ENCODE assay signal across 8 mouse cellular contexts in genomic region chr11:94160443-94161266, GRCm38 (mm10). TPM values are rescaled to one million over a fixed set of nuclear protein-coding genes. Genes with fewer than 3 reads are reported as not detected.
DNase-seq lines count a peak whose midpoint lies in the region; ATAC-seq lines count a peak whose summit lies in the region.

No protein-coding gene starts in this region.

- WGBS in embryonic facial prominence, embryonic 14.5 days: 11% methylated on average over 22 of the region's 23 CpGs
- 8% methylated on average over 23 of the region's 23 CpGs for WGBS in heart, embryonic 13.5 days
- 8% methylated on average over 23 of the region's 23 CpGs for WGBS in kidney, embryonic 16.5 days
- WGBS in limb, embryonic 15.5 days: 6% methylated on average over 23 of the region's 23 CpGs
- under 1% methylated on average over 22 of the region's 23 CpGs for WGBS in midbrain, embryonic 16.5 days
- 11% methylated on average over 23 of the region's 23 CpGs for WGBS in stomach, embryonic 16.5 days

- peak; percentile 21 to 27 for DNase-seq in B cell, adult 2 months
- peak; percentile 90 to 91 for DNase-seq in adrenal gland, postnatal 36 days
- peak; percentile 98 for DNase-seq in embryonic facial prominence, embryonic 14.5 days (ENCODE audit: low spot score)

- no peaks in the 10 kb centered on the region for H3K9me3 ChIP-seq in embryonic facial prominence, embryonic 14.5 days (ENCODE audit: control insufficient read depth, low read length)
- no peaks in the 10 kb centered on the region for H3K9me3 ChIP-seq in heart, embryonic 13.5 days
- no peaks in the 10 kb centered on the region for H3K9me3 ChIP-seq in kidney, embryonic 16.5 days (ENCODE audit: low read length)
- no peaks in the 10 kb centered on the region for H3K9me3 ChIP-seq in limb, embryonic 15.5 days
- no peaks in the 10 kb centered on the region for H3K9me3 ChIP-seq in midbrain, embryonic 16.5 days (replicated peaks; ENCODE audit: control insufficient read depth, low read length, poor library complexity, severe bottlenecking)
- H3K9me3 ChIP-seq in stomach, embryonic 16.5 days (replicated peaks; ENCODE audit: control insufficient read depth, low read length): no peaks in the 10 kb centered on the region

- H3K9ac ChIP-seq in embryonic facial prominence, embryonic 14.5 days (ENCODE audit: low read depth, low read length): peak overlapping the region; percentile 54
- peak overlapping the region; percentile 66 for H3K9ac ChIP-seq in heart, embryonic 13.5 days
- peak overlapping the region; percentile 39 for H3K9ac ChIP-seq in kidney, embryonic 16.5 days (replicated peaks; ENCODE audit: low read length)
- H3K9ac ChIP-seq in limb, embryonic 15.5 days: peak overlapping the region; percentile 21; the same call in 1 of the 2 replicates
- peak overlapping the region; percentile 61 for H3K9ac ChIP-seq in midbrain, embryonic 16.5 days (ENCODE audit: low read depth, low read length)
- H3K9ac ChIP-seq in stomach, embryonic 16.5 days (ENCODE audit: low read length): peak overlapping the region; percentile 65

- peaks cover 21% of the 10 kb centered on the region for H3K4me1 ChIP-seq in embryonic facial prominence, embryonic 14.5 days (ENCODE audit: control insufficient read depth, insufficient read depth, low read length)
- H3K4me1 ChIP-seq in heart, embryonic 13.5 days: peaks cover 37% of the 10 kb centered on the region
- peaks cover 35% of the 10 kb centered on the region for H3K4me1 ChIP-seq in kidney, embryonic 16.5 days (ENCODE audit: insufficient read depth, low read length)
- H3K4me1 ChIP-seq in limb, embryonic 15.5 days: peaks cover 39% of the 10 kb centered on the region
- H3K4me1 ChIP-seq in midbrain, embryonic 16.5 days (ENCODE audit: control insufficient read depth, insufficient read depth, low read length): peaks cover 32% of the 10 kb centered on the region
- H3K4me1 ChIP-seq in stomach, embryonic 16.5 days (ENCODE audit: control insufficient read depth, insufficient read depth, low read length): peaks cover 39% of the 10 kb centered on the region

- peak; percentile 96 for ATAC-seq in embryonic facial prominence, embryonic 14.5 days (ENCODE audit: low read depth)
- ATAC-seq in heart, embryonic 13.5 days (ENCODE audit: extremely low read depth, insufficient number of reproducible peaks, low FRiP score, low TSS enrichment): peak; percentile 75
- ATAC-seq in kidney, embryonic 16.5 days (ENCODE audit: low FRiP score, low TSS enrichment): peak; percentile 87
- ATAC-seq in limb, embryonic 15.5 days (ENCODE audit: insufficient number of reproducible peaks, low FRiP score, low TSS enrichment, low read depth): peak; percentile 88
- ATAC-seq in midbrain, embryonic 16.5 days: peak; percentile 97
- ATAC-seq in stomach, embryonic 16.5 days (ENCODE audit: insufficient read depth, low FRiP score): peak; percentile 93

- H3K4me2 ChIP-seq in embryonic facial prominence, embryonic 14.5 days (ENCODE audit: low read depth, low read length): peak overlapping the region; percentile 50
- peak overlapping the region; percentile 65 for H3K4me2 ChIP-seq in heart, embryonic 13.5 days
- H3K4me2 ChIP-seq in kidney, embryonic 16.5 days (replicated peaks; ENCODE audit: low read depth, low read length): peak overlapping the region; percentile 48
- peak overlapping the region; percentile 39 for H3K4me2 ChIP-seq in limb, embryonic 15.5 days
- peak overlapping the region; percentile 52 for H3K4me2 ChIP-seq in midbrain, embryonic 16.5 days (ENCODE audit: low read length)
- H3K4me2 ChIP-seq in stomach, embryonic 16.5 days (ENCODE audit: low read depth, low read length): peak overlapping the region; percentile 52

- no peaks in the 10 kb centered on the region for H3K36me3 ChIP-seq in embryonic facial prominence, embryonic 14.5 days (ENCODE audit: control insufficient read depth, insufficient read depth, low read length)
- H3K36me3 ChIP-seq in heart, embryonic 13.5 days: no peaks in the 10 kb centered on the region
- no peaks in the 10 kb centered on the region for H3K36me3 ChIP-seq in kidney, embryonic 16.5 days (ENCODE audit: insufficient read depth, low read length)
- no peaks in the 10 kb centered on the region for H3K36me3 ChIP-seq in limb, embryonic 15.5 days
- H3K36me3 ChIP-seq in midbrain, embryonic 16.5 days (ENCODE audit: control insufficient read depth, insufficient read depth, low read length): no peaks in the 10 kb centered on the region
- H3K36me3 ChIP-seq in stomach, embryonic 16.5 days (ENCODE audit: control insufficient read depth, insufficient read depth, low read length): no peaks in the 10 kb centered on the region

- peak overlapping the region; percentile 18 for H3K4me3 ChIP-seq in embryonic facial prominence, embryonic 14.5 days (ENCODE audit: low read depth, low read length)
- H3K4me3 ChIP-seq in heart, embryonic 13.5 days: peak overlapping the region; percentile 35
- H3K4me3 ChIP-seq in kidney, embryonic 16.5 days (ENCODE audit: low read length): peak overlapping the region; percentile 12; the same call in 1 of the 2 replicates
- H3K4me3 ChIP-seq in limb, embryonic 15.5 days: peak overlapping the region; percentile 10; the same call in 1 of the 2 replicates
- peak overlapping the region; percentile 21 for H3K4me3 ChIP-seq in midbrain, embryonic 16.5 days (ENCODE audit: low read depth, low read length)
- H3K4me3 ChIP-seq in stomach, embryonic 16.5 days (replicated peaks; ENCODE audit: low read length): peak overlapping the region; percentile 34

- H3K27me3 ChIP-seq in embryonic facial prominence, embryonic 14.5 days (replicated peaks; ENCODE audit: control insufficient read depth, insufficient read depth, low read length): no peaks in the 10 kb centered on the region
- H3K27me3 ChIP-seq in heart, embryonic 13.5 days (replicated peaks): no peaks in the 10 kb centered on the region
- no peaks in the 10 kb centered on the region; the same call in 1 of the 2 replicates for H3K27me3 ChIP-seq in kidney, embryonic 16.5 days (ENCODE audit: insufficient read depth, low read length)
- no peaks in the 10 kb centered on the region for H3K27me3 ChIP-seq in limb, embryonic 15.5 days
- no peaks in the 10 kb centered on the region for H3K27me3 ChIP-seq in midbrain, embryonic 16.5 days (ENCODE audit: control insufficient read depth, insufficient read depth, low read depth, low read length)
- H3K27me3 ChIP-seq in stomach, embryonic 16.5 days (ENCODE audit: control insufficient read depth, insufficient read depth, low read length): no peaks in the 10 kb centered on the region

- H3K27ac ChIP-seq in embryonic facial prominence, embryonic 14.5 days (replicated peaks; ENCODE audit: low read depth, low read length): peak overlapping the region; percentile 88
- H3K27ac ChIP-seq in heart, embryonic 13.5 days (replicated peaks): peak overlapping the region; percentile 85
- peak overlapping the region; percentile 80 for H3K27ac ChIP-seq in kidney, embryonic 16.5 days (ENCODE audit: low read length)
- H3K27ac ChIP-seq in limb, embryonic 15.5 days: peak overlapping the region; percentile 87
- peak overlapping the region; percentile 99 for H3K27ac ChIP-seq in midbrain, embryonic 16.5 days (ENCODE audit: low read length)
- H3K27ac ChIP-seq in stomach, embryonic 16.5 days (ENCODE audit: low read length): peak overlapping the region; percentile 96

RNA-seq across cellular contexts. Expression of gene Tob1, which starts 50.6 kb away (rescaled TPM):
- total RNA-seq in adrenal gland, postnatal 36 days (2021): 100 to 1,000 TPM; 290 to 355 TPM
- polyA plus RNA-seq in embryonic facial prominence, embryonic 14.5 days (2014; fragmentation: Nextera tagmentation; extraction: Ambion mirVana): 33.8 and 40.3 TPM in 2 replicates
- 26.1 and 29.9 TPM in 2 replicates for polyA plus RNA-seq in heart, embryonic 13.5 days (2015; fragmentation: Nextera tagmentation; extraction: Ambion mirVana)
- polyA plus RNA-seq in kidney, embryonic 16.5 days (2015; fragmentation: Nextera tagmentation; extraction: Ambion mirVana): 31.9 and 36.1 TPM in 2 replicates
- polyA plus RNA-seq in limb, embryonic 15.5 days (2015; fragmentation: Nextera tagmentation; extraction: Ambion mirVana): 43.1 and 47.6 TPM in 2 replicates
- polyA plus RNA-seq in midbrain, embryonic 16.5 days (2015; fragmentation: Nextera tagmentation; extraction: Ambion mirVana): 28.1 and 28.6 TPM in 2 replicates
- 35.9 and 42.3 TPM in 2 replicates for polyA plus RNA-seq in stomach, embryonic 16.5 days (2015; fragmentation: Nextera tagmentation; extraction: Ambion mirVana)

Comparison
In these comparisons a context has a peak if more than half of its experiments do, and no peak if none do; other contexts are left out.
1. Peak in every context shown above with its lines: DNase-seq, ATAC-seq, H3K4me3 ChIP-seq and H3K27ac ChIP-seq.
2. DNase-seq: peak in every context shown above with its lines; median percentile 98 in embryonic facial prominence, embryonic 14.5 days; 90 in adrenal gland, postnatal 36 days; 24 in B cell, adult 2 months.